Mouse (Mus musculus): ENCODE measurements around the gene Pgs1.

DNA sequence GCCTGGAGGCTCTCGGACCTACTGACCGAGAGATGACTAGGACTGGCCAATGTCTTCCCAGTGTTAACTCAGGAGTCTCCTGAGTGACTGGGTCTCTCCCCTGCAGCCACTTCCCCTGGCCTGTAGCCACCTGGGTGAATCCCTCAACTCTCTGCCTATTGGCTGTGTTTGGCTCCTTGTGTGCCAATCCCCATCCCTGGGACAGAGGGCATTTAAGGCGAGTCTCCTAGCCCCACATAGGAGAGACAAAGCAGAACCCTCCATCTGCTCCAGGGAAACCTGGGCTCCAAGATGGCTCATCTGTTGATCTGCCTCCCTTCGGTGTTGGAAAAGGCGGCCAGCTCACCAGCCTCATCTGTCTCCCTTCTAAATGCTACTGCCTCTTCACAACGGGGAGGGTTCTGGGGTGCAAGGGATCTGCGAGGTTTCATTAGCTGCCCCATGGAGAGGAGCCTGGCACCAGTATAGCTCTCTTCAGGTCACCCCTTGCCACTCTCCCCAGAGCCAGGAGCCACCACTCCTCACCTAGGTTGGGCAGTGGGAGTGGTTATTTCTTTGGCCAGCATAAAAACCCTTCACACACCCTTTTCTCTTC lies 19.5 kb upstream of the Pgs1 start:
- TF ChIP-seq CTCF (IDR thresholded peaks at IDR 0.05; ENCODE audit: insufficient read depth, low read depth, low read length) (no peak), POLR2A (IDR thresholded peaks at IDR 0.05; ENCODE audit: insufficient read depth, low read depth, low read length) (no peak)

Measured in olfactory bulb, adult 2 months (tissue).